Mouse (Mus musculus) R1 (cell line): ENCODE results near the gene Pcca.

Source experiments
- DNase-seq: peaks from one replicate; pipeline ENCODE4 v3.0.0-alpha.2; 2018; ENCODE audit warnings: low read depth, low spot score

The Pcca gene

GRCm38 (mm10) chr14:122648214-122648613 lies 114.1 kb downstream of the Pcca start:
- DNase-seq = no peak

GRCm38 (mm10) chr14:122649336-122649950 lies 115.3 kb downstream of the Pcca start:
- DNase-seq = no peak

GRCm38 (mm10) chr14:122651681-122652080 lies 117.6 kb downstream of the Pcca start:
- DNase-seq = no peak

GRCm38 (mm10) chr14:122675661-122676060 lies 141.5 kb downstream of the Pcca start:
- no peak for DNase-seq

- DNase-seq = no peak
Observed at GRCm38 (mm10) chr14:122683645-122684044, 149.5 kb downstream of the Pcca start.

- no peak for DNase-seq
Observed at GRCm38 (mm10) chr14:122684250-122684649, 150.1 kb downstream of the Pcca start.

- peak; percentile 9 for DNase-seq
Observed at GRCm38 (mm10) chr14:122684811-122685210, 150.7 kb downstream of the Pcca start.

GRCm38 (mm10) chr14:122687398-122687797 lies 153.3 kb downstream of the Pcca start:
- no peak for DNase-seq

- no peak for DNase-seq
Observed at GRCm38 (mm10) chr14:122688378-122688777, 154.3 kb downstream of the Pcca start.

- peak; percentile 3 for DNase-seq
Observed at GRCm38 (mm10) chr14:122689136-122689815, 155.2 kb downstream of the Pcca start.

GRCm38 (mm10) chr14:122691555-122691954 lies 157.4 kb downstream of the Pcca start:
- no peak for DNase-seq

GRCm38 (mm10) chr14:122700333-122700732 lies 166.2 kb downstream of the Pcca start:
- DNase-seq = no peak

GRCm38 (mm10) chr14:122713793-122714192 lies 179.7 kb downstream of the Pcca start:
- DNase-seq = peak; percentile 6

GRCm38 (mm10) chr14:122714911-122715310 lies 180.8 kb downstream of the Pcca start:
- no peak for DNase-seq

- no peak for DNase-seq
Observed at GRCm38 (mm10) chr14:122716057-122716456, 181.9 kb downstream of the Pcca start.

GRCm38 (mm10) chr14:122719496-122720080 lies 185.5 kb downstream of the Pcca start:
- DNase-seq = no peak

GRCm38 (mm10) chr14:122720989-122721388 lies 186.9 kb downstream of the Pcca start:
- DNase-seq = no peak

GRCm38 (mm10) chr14:122721750-122722149 lies 187.6 kb downstream of the Pcca start:
- DNase-seq = no peak

GRCm38 (mm10) chr14:122726456-122726855 lies 192.3 kb downstream of the Pcca start:
- no peak for DNase-seq

GRCm38 (mm10) chr14:122729431-122730073 lies 195.4 kb downstream of the Pcca start:
- no peak for DNase-seq

GRCm38 (mm10) chr14:122730921-122731551 lies 196.9 kb downstream of the Pcca start:
- DNase-seq = peak; percentile 10

GRCm38 (mm10) chr14:122736806-122737205 lies 202.7 kb downstream of the Pcca start:
- no peak for DNase-seq
